Mouse (Mus musculus): ENCODE data around the gene Camk2d.

The Camk2d gene

GRCm38 (mm10) chr3:126596086-126596485 lies at the start of gene Camk2d:
Gene Camk2d (plus strand): TSS chr3:126596302.
- peak; percentile 97 for DNase-seq

DNA sequence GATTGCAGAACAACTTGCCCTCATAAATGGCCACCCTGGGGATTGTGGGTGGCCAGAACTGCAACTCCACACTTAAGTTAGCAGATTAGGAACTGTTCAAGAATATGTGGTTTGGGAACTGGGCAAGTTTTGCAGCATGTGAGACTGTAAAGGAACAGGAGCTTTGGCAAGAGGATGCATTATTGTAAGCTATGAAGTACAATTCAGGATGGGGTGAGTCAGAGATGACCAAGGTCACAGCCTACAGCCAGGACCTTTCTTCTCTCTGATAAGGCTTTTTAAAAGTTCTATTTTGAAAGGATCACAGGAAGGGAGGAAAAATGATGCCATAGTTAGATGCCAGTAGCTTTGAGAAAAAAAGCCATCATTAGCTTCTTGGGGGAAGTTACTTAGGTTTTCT lies 48.2 kb upstream of the Camk2d start:
- DNase-seq, result no peak

GRCm38 (mm10) chr3:126563646-126564045 lies 32.5 kb upstream of the Camk2d start:
- no peak for DNase-seq

DNA sequence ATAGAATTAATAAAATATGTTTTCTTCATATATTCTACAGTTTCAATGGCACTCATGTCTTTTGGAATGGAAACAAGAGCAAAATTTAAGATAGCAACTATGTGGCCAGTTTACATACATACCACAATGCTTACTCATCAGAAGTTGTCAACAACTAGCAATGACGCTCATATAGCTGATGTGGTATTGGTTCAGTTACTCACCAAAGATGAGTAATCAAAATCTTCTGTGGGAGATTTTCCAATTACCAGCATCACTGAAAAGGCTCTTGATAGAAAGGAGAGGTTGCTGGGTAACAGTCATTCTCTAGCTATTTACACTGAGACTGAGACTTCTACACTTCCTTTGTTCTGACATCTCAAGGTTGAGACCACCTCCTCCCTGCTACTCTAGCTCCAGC lies 25.5 kb upstream of the Camk2d start:
- DNase-seq, result no peak

DNA sequence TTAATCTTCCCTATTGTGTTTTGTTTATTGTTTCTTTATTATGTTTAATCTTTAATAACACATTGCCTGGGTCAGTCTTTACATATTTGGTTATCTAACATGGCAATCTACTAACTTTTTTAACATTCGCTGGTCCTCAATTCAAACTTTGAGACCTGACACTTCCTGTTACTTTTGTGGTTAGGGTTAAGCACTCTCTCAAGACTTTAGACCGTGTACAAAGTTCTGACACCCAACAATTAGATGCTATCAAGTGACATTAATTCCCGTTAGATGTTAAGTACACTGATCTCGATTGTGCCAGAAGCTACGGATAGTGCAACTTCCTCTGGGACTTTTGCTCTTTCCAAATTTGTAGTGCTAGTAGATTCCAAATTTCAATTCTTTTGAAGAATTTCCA lies 23.2 kb upstream of the Camk2d start:
- DNase-seq, result no peak

DNA sequence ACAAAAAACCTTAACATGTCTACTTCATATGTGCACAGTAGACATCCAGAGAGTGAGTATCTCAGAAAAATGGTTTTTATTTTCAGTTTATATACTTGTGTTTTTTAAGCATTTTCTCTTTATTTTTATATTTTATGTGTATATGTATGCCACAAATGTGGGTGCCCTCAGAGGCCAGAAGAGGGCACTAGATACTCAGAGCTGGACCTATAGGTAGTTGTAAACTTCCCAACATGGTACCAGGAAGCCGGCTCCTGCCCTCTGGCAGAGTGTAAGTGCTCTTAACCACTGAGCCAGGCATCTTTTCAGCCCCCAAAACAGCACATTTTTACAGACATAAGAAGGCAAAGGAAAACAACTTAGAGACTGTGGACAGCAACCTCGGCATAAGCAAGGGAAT lies 20.2 kb upstream of the Camk2d start:
- DNase-seq, result no peak

DNA sequence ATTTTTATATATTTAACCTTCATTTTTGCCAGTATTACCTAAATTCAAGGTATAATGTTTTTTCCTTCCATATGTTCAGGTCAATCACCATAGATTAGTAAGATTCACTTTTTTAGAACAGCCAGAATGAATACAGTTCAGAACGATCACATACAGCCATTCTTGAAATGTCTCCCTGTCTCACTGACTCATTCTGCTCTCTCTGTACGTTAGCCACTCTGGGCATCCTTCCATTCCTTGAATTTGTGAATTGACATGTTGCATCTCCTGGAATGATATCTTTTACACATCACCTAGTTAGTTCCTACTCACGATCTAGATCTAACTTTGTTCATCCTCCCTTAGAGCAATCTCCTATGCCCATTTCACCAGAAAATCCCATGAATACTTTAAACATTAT lies 10.0 kb upstream of the Camk2d start:
- DNase-seq, result no peak

- no peak for DNase-seq
Observed at GRCm38 (mm10) chr3:126587477-126587876, 8.6 kb upstream of the Camk2d start.

DNA sequence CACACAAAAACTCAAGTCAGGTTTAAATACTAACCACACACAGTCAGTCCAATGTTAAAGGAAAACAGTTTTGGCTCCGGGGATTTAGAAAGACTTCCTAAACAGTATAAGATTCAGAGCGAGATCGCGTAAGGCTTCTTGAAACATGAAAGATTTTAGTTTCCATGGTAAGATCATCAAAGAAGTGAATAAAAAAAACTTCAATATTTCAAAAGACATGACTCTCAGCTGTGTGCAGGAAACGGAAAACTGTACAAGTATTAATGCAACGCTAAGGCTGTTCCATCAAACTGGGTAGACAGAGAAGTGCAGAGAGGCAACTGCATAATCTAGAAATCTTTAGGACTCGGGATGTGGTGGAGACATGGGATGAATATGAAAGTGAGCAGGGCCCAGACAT lies 6.5 kb upstream of the Camk2d start:
- DNase-seq, result no peak

DNA sequence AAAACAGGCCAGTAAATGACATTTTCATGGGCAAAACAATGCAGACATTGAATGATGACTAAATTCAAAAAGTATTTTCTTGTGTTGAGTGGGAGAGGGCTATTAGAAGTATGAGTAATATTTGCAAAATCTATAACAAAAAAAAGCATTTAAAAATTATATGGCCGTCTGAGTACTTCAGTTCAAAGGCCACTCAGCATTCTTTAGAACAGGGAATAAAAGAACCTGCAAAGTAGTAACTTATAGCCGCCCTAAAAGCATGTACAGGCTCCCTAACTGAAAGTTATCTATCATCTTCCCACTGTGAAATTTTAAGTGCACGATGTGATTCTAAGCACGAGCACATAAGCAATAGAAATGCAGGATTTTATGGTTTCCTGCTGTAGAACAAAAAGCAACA lies 646 bp upstream of the Camk2d start:
- DNase-seq, result no peak

GRCm38 (mm10) chr3:126596491-126597160 lies 524 bp downstream of the Camk2d start:
- DNase-seq, result peak; percentile 76

DNA sequence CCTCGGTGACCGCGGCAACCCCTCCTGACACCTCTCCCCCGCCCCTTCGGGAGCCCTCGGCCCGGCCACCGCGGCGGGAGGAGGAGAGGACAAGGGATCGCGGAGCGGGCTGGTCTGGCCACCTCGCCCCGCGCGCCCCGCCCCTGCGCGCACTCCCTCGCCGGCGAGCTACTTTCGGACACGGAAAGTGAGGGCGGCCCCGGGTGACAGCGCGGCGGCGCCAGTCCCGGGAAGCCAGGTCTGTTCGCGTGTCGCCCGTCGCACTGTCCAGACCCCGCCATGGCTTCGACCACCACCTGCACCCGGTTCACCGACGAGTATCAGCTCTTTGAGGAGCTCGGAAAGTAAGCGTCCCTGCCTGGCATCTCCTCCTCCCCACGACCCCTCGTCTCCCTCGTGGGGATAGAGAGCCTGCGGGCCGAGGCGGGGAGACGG lies 1.1 kb downstream of the Camk2d start:
- no peak for DNase-seq

GRCm38 (mm10) chr3:126597596-126598328 lies 1.7 kb downstream of the Camk2d start:
- DNase-seq, result no peak

GRCm38 (mm10) chr3:126598329-126598676 lies 2.2 kb downstream of the Camk2d start:
- no peak for DNase-seq

DNA sequence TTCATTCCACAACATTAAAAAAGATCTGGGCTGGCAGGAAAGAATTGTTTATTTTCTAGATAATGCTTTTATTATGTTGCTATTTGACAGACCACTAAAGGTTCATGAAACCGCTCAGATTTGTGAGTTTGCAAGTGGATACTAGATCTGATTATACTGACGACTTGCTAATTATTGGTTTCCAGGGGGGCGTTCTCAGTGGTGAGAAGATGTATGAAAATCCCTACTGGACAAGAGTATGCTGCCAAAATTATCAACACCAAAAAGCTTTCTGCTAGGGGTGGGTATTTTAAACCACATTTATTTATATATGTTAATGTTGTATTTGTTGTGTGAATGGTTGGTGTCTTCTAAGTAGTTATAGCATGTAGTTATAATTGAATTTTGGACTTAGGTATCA lies 2.8 kb downstream of the Camk2d start:
- DNase-seq, result no peak

- no peak for DNase-seq
Observed at GRCm38 (mm10) chr3:126599335-126599734, 3.2 kb downstream of the Camk2d start.

DNA sequence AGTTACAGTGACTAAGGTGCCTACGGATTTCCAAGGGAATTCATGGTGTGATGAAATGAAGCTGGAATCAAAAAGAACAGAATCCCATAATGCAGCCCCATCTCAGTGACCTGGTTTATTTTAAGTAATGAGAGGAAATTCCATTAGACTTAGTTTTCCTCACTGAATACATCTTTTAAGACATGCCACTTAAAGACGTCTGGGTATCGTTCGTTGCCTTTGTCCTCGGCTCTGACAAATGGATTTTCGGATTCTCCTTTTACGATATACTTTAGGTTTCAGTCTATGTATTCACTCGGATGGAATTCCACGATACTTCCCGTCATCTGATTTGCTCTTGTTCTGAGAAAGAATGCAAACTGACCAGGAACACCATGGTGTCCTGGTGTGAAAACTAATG lies 3.8 kb downstream of the Camk2d start:
- DNase-seq, result no peak

DNA sequence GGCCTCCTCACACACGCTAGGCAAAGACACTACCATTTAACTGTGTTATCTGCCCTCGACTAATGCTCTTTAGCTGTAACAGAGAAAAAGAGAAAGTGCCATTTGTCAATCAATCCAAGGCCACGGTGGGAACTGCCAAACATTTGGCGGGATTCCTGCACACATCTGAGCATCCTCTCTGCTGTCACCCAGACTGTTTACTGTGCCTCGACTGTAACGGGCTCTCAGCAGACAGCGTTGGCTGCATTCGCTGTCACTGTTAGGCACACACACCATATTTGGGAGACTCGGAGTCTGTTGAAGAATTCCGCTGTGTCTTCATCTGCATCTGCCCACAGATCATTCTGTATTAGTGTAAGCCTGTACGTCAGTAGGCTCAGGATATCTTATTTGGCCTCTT lies 6.7 kb downstream of the Camk2d start:
- DNase-seq, result no peak

DNA sequence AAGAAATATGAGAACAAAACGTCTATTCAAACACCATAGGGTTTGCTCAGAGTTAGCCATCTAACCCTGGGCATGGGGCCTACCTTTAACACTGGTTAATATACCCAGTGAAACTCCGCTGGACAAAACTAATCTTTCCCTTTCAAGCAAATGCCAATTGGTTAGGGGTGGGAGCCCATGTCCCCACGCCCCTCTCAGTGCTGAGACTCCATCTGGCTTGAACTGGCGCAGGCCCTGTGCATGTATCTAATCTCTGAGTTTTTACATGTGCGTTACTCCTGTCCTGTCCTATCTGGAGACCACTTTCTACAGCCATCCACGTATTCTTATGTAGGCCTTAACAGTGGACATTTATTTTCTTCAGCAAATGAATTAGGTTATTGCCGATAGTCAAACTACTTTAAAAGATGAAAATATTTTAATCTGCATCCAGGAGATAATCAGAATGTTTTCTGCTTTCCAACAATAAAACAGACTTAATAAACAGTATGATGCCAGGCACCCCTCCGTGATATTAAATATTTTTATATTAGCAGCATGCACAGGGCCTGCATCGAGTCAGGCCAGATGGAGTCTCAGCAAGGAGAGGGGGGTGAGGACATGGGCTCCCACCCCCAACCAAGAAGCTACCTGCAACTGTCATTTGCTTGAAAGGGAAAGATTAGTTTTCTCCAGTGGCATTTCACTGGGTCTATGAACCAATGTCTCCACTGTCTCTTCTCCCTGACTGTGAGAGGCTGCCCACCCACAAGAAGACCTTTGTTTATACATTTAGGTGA lies 8.7 kb downstream of the Camk2d start:
- no peak for DNase-seq

- DNase-seq, result no peak
Observed at GRCm38 (mm10) chr3:126609310-126609709, 13.2 kb downstream of the Camk2d start.

- no peak for DNase-seq
Observed at GRCm38 (mm10) chr3:126609795-126610451, 13.8 kb downstream of the Camk2d start.

- DNase-seq, result no peak
Observed at GRCm38 (mm10) chr3:126611624-126612023, 15.5 kb downstream of the Camk2d start.

GRCm38 (mm10) chr3:126612748-126613509 lies 16.8 kb downstream of the Camk2d start:
- no peak for DNase-seq

Measured in kidney, adult 11 months (tissue).